Mouse (Mus musculus): ENCODE results near the gene Cygb. TPM values are rescaled to one million over a fixed set of nuclear protein-coding genes. Genes with fewer than 3 reads are reported as not detected.
"Not testable (repeated sequence)": the region's sequence is repeated elsewhere in the genome, so short reads cannot be mapped to it uniquely, and the experiment has no call there.

Gene Cygb
- polyA plus RNA-seq, 1 experiment from 2014 or later = 2.0 TPM

- WGBS = 55% methylated on average over 3 of the region's 3 CpGs
- H3K27me3 ChIP-seq (replicated peaks; ENCODE audit: control insufficient read depth, insufficient read depth, low read length) = peaks cover 2% of the 10 kb centered on the region; the same call in 1 of the 2 replicates
- peaks cover 17% of the 10 kb centered on the region for H3K4me1 ChIP-seq (replicated peaks; ENCODE audit: control insufficient read depth, insufficient read depth, low read length)
- no peak overlapping the region for H3K4me3 ChIP-seq (ENCODE audit: low read depth, low read length)
- no peaks in the 10 kb centered on the region for H3K9me3 ChIP-seq (ENCODE audit: control insufficient read depth, low read length)
- DNase-seq (ENCODE audit: low spot score) (no peak), ATAC-seq (replicated peaks; ENCODE audit: low FRiP score) (no peak)
- H3K9ac ChIP-seq (ENCODE audit: low read depth, low read length) = no peak overlapping the region
- H3K27ac ChIP-seq (ENCODE audit: low read depth, low read length) = no peak overlapping the region
- H3K4me2 ChIP-seq = no peak overlapping the region
- no peaks in the 10 kb centered on the region for H3K36me3 ChIP-seq (ENCODE audit: control insufficient read depth, insufficient read depth, low read length)
These were observed 12.4 kb downstream of the Cygb start for GRCm38 (mm10) chr11:116641731-116642130.

- ATAC-seq (replicated peaks; ENCODE audit: low FRiP score) = no peak
These were observed 12.9 kb downstream of the Cygb start for GRCm38 (mm10) chr11:116641168-116641567.

GRCm38 (mm10) chr11:116636607-116637006 lies 17.5 kb downstream of the Cygb start:
- not testable (repeated sequence) for H3K27me3 ChIP-seq (replicated peaks; ENCODE audit: control insufficient read depth, insufficient read depth, low read length); H3K9ac ChIP-seq (ENCODE audit: low read depth, low read length); H3K4me1 ChIP-seq (replicated peaks; ENCODE audit: control insufficient read depth, insufficient read depth, low read length); ATAC-seq (replicated peaks; ENCODE audit: low FRiP score); DNase-seq (ENCODE audit: low spot score); H3K9me3 ChIP-seq (ENCODE audit: control insufficient read depth, low read length); H3K36me3 ChIP-seq (ENCODE audit: control insufficient read depth, insufficient read depth, low read length); H3K4me3 ChIP-seq (ENCODE audit: low read depth, low read length); H3K4me2 ChIP-seq; H3K27ac ChIP-seq (ENCODE audit: low read depth, low read length)
- 62% methylated on average over 8 of the region's 8 CpGs for WGBS

More at GRCm38 (mm10) chr11:116641168-116641567, 12.9 kb downstream of the Cygb start:
- no peaks in the 10 kb centered on the region for H3K36me3 ChIP-seq (ENCODE audit: control insufficient read depth, insufficient read depth, low read length)
- no peak for DNase-seq (ENCODE audit: low spot score)
- no peak overlapping the region for H3K4me2 ChIP-seq
- H3K4me3 ChIP-seq (ENCODE audit: low read depth, low read length) = no peak overlapping the region
- no peak overlapping the region for H3K9ac ChIP-seq (ENCODE audit: low read depth, low read length)
- H3K27ac ChIP-seq (ENCODE audit: low read depth, low read length) = no peak overlapping the region
- peaks cover 2% of the 10 kb centered on the region; the same call in 1 of the 2 replicates for H3K27me3 ChIP-seq (replicated peaks; ENCODE audit: control insufficient read depth, insufficient read depth, low read length)
- H3K9me3 ChIP-seq (ENCODE audit: control insufficient read depth, low read length) = no peaks in the 10 kb centered on the region
- 45% methylated on average over 5 of the region's 5 CpGs for WGBS
- H3K4me1 ChIP-seq (replicated peaks; ENCODE audit: control insufficient read depth, insufficient read depth, low read length) = peaks cover 15% of the 10 kb centered on the region

- 84% methylated on average over 10 of the region's 10 CpGs for WGBS
- no peak for ATAC-seq (replicated peaks; ENCODE audit: low FRiP score)
- no peak overlapping the region for H3K27ac ChIP-seq (ENCODE audit: low read depth, low read length)
- H3K9me3 ChIP-seq (ENCODE audit: control insufficient read depth, low read length) = no peaks in the 10 kb centered on the region
- H3K4me2 ChIP-seq = no peak overlapping the region
- H3K4me3 ChIP-seq (ENCODE audit: low read depth, low read length) = no peak overlapping the region
- H3K4me1 ChIP-seq (replicated peaks; ENCODE audit: control insufficient read depth, insufficient read depth, low read length) = peaks cover 8% of the 10 kb centered on the region; the same call in 1 of the 2 replicates
- no peaks in the 10 kb centered on the region for H3K36me3 ChIP-seq (ENCODE audit: control insufficient read depth, insufficient read depth, low read length)
- no peaks in the 10 kb centered on the region for H3K27me3 ChIP-seq (replicated peaks; ENCODE audit: control insufficient read depth, insufficient read depth, low read length)
- H3K9ac ChIP-seq (ENCODE audit: low read depth, low read length) = no peak overlapping the region
- DNase-seq (ENCODE audit: low spot score) = no peak
These were observed 21.2 kb downstream of the Cygb start for GRCm38 (mm10) chr11:116632962-116633361.

GRCm38 (mm10) chr11:116630171-116630965 lies 23.7 kb downstream of the Cygb start:
- no peak for DNase-seq (ENCODE audit: low spot score)
- H3K4me1 ChIP-seq (replicated peaks; ENCODE audit: control insufficient read depth, insufficient read depth, low read length) = peaks cover 19% of the 10 kb centered on the region
- H3K27me3 ChIP-seq (replicated peaks; ENCODE audit: control insufficient read depth, insufficient read depth, low read length) = no peaks in the 10 kb centered on the region
- no peaks in the 10 kb centered on the region for H3K36me3 ChIP-seq (ENCODE audit: control insufficient read depth, insufficient read depth, low read length)
- 42% methylated on average over 12 of the region's 12 CpGs for WGBS
- no peaks in the 10 kb centered on the region for H3K9me3 ChIP-seq (ENCODE audit: control insufficient read depth, low read length)
- no peak overlapping the region for H3K4me2 ChIP-seq
- H3K9ac ChIP-seq (ENCODE audit: low read depth, low read length) = no peak overlapping the region
- ATAC-seq (replicated peaks; ENCODE audit: low FRiP score) = no peak
- H3K4me3 ChIP-seq (ENCODE audit: low read depth, low read length) = no peak overlapping the region
- no peak overlapping the region for H3K27ac ChIP-seq (ENCODE audit: low read depth, low read length)

GRCm38 (mm10) chr11:116629472-116629871 lies 24.6 kb downstream of the Cygb start:
- H3K4me1 ChIP-seq (replicated peaks; ENCODE audit: control insufficient read depth, insufficient read depth, low read length) = peaks cover 28% of the 10 kb centered on the region
- 75% methylated on average over 6 of the region's 6 CpGs for WGBS
- H3K27ac ChIP-seq (ENCODE audit: low read depth, low read length) = no peak overlapping the region

GRCm38 (mm10) chr11:116628712-116629111 lies 25.4 kb downstream of the Cygb start:
- no peak overlapping the region for H3K4me3 ChIP-seq (ENCODE audit: low read depth, low read length)
- no peaks in the 10 kb centered on the region for H3K36me3 ChIP-seq (ENCODE audit: control insufficient read depth, insufficient read depth, low read length)
- no peaks in the 10 kb centered on the region for H3K9me3 ChIP-seq (ENCODE audit: control insufficient read depth, low read length)
- DNase-seq (ENCODE audit: low spot score) (peak; percentile 83), ATAC-seq (replicated peaks; ENCODE audit: low FRiP score) (no peak; the same call in 1 of the 2 replicates)
- peaks cover 30% of the 10 kb centered on the region for H3K4me1 ChIP-seq (replicated peaks; ENCODE audit: control insufficient read depth, insufficient read depth, low read length)
- no peak overlapping the region for H3K9ac ChIP-seq (ENCODE audit: low read depth, low read length)
- WGBS = 65% methylated on average over 9 of the region's 9 CpGs
- no peak overlapping the region for H3K27ac ChIP-seq (ENCODE audit: low read depth, low read length)
- H3K27me3 ChIP-seq (replicated peaks; ENCODE audit: control insufficient read depth, insufficient read depth, low read length) = no peaks in the 10 kb centered on the region
- H3K4me2 ChIP-seq = no peak overlapping the region

More at GRCm38 (mm10) chr11:116629472-116629871, 24.6 kb downstream of the Cygb start:
- H3K36me3 ChIP-seq (ENCODE audit: control insufficient read depth, insufficient read depth, low read length) = no peaks in the 10 kb centered on the region
- no peaks in the 10 kb centered on the region for H3K27me3 ChIP-seq (replicated peaks; ENCODE audit: control insufficient read depth, insufficient read depth, low read length)
- no peak overlapping the region for H3K4me2 ChIP-seq
- no peak overlapping the region for H3K4me3 ChIP-seq (ENCODE audit: low read depth, low read length)
- DNase-seq (ENCODE audit: low spot score) (no peak), ATAC-seq (replicated peaks; ENCODE audit: low FRiP score) (no peak)
- no peaks in the 10 kb centered on the region for H3K9me3 ChIP-seq (ENCODE audit: control insufficient read depth, low read length)
- H3K9ac ChIP-seq (ENCODE audit: low read depth, low read length) = no peak overlapping the region

GRCm38 (mm10) chr11:116627072-116628020 lies 26.8 kb downstream of the Cygb start:
- no peak overlapping the region for H3K4me2 ChIP-seq
- H3K9ac ChIP-seq (ENCODE audit: low read depth, low read length) = no peak overlapping the region
- no peaks in the 10 kb centered on the region for H3K9me3 ChIP-seq (ENCODE audit: control insufficient read depth, low read length)
- WGBS = 35% methylated on average over 10 of the region's 10 CpGs
- ATAC-seq (replicated peaks; ENCODE audit: low FRiP score) (no peak), DNase-seq (ENCODE audit: low spot score) (no peak)
- H3K4me1 ChIP-seq (replicated peaks; ENCODE audit: control insufficient read depth, insufficient read depth, low read length) = peaks cover 40% of the 10 kb centered on the region
- no peak overlapping the region for H3K4me3 ChIP-seq (ENCODE audit: low read depth, low read length)
- H3K27me3 ChIP-seq (replicated peaks; ENCODE audit: control insufficient read depth, insufficient read depth, low read length) = no peaks in the 10 kb centered on the region
- no peaks in the 10 kb centered on the region for H3K36me3 ChIP-seq (ENCODE audit: control insufficient read depth, insufficient read depth, low read length)
- no peak overlapping the region for H3K27ac ChIP-seq (ENCODE audit: low read depth, low read length)

All from liver, embryonic 11.5 days (tissue).